Mouse (Mus musculus) layer of hippocampus, adult 11-12 months (tissue): Measurements from ENCODE around the gene Lrba.

Experiments used
- DNase-seq: peaks from one replicate; pipeline ENCODE4 v3.0.0; 2022; ENCODE audit warnings: low spot score

The Lrba gene

DNA sequence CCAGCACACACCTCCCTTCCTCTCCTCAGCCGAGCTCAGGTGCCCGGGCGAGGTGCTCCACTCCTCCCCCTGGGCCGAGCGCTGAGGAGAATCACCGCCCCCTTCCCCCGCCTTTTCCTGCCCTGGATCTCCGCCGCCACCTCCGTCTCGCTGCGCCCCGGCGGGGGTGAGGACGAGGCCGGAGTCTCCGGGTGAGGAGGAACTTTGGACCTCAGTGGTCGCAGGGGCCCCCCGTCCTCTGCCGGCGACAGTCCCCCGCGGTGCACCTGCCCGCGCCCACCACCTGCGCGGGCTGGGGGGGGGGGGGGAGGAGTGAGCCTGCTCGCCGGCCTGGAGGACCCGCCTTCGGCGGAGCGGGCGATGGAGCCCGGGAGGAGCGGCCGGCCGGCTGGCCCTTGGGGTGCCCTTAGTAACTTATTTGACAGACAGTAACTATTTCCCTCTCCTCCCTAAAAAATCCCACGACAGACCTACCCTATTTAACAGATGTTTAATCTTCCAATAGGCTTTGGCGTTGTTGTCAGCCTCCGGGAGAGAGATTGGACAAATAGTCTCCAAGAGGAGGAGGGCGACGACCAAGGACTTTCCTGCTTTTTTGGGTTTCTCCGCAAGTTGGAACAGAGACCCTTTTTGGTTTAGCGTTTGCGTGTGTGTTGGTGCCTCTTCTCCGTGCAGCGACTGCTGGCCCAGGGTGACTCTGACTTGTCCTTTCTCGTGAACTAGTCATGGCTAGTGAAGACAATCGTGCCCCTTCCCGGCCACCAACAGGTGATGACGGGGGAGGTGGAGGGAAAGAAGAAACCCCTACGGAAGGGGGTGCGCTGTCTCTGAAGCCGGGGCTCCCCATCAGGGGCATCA lies at the start of gene Lrba:
TSS of gene Lrba (plus strand) at position 117 of the 858 bp plus-strand sequence.
- DNase-seq = peak; percentile 55

DNA sequence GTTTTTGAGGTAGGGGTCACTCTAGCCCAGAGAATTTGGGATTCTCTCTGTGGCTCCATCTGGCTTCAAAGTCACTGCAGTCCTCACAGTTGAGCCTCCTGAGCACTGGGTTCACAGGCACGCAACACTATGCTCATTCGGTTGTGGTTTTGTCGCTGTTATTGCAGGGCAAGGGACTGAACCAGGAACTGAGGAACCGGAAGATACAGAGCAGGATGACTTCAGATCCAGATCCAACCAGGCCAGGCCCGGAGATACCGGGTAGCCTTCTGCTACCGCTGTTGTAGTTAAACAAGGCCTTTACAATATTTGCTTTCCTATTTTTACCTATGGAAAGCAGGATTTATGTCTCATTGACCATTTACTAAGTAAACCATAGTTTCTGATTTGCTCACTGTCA lies 44.8 kb upstream of the Lrba start:
- DNase-seq = no peak

DNA sequence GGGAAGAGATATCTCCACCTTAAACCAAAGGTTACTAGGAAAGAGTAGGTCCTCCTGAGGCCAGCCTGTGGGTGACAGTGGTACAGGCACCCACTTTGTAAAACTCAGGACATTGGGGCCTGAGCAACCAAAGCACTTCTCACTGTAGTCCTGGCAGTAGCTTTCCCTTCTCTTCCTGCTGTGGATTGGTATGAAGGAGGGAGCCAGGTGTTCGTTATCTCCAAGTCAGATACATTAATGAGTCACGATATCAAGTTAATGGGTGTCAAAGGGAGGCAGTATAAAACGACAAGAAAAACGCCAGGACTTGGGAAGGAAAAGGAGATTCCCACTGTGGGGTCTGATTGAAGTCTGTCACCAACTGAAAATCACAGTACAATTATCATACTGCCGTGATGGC lies 43.4 kb upstream of the Lrba start:
- no peak for DNase-seq

DNA sequence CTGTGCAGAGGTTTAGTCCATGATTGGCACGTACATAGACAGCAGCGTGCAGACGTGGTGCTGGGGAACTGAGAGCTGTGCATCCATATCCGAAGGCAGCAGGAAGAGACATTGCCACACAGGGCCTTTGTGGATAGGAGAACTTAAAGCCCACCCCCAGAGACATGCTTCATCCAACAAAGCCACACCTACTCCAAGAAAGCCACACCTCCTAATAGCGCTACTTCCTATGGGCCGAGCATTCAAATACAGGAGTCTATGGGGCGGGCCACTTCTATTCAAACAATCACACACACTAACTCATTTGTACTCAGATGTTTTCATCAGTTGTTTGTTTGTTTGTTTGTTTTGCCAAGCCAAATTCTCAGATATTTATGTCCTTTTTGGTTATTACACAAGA lies 39.9 kb upstream of the Lrba start:
- no peak for DNase-seq

DNA sequence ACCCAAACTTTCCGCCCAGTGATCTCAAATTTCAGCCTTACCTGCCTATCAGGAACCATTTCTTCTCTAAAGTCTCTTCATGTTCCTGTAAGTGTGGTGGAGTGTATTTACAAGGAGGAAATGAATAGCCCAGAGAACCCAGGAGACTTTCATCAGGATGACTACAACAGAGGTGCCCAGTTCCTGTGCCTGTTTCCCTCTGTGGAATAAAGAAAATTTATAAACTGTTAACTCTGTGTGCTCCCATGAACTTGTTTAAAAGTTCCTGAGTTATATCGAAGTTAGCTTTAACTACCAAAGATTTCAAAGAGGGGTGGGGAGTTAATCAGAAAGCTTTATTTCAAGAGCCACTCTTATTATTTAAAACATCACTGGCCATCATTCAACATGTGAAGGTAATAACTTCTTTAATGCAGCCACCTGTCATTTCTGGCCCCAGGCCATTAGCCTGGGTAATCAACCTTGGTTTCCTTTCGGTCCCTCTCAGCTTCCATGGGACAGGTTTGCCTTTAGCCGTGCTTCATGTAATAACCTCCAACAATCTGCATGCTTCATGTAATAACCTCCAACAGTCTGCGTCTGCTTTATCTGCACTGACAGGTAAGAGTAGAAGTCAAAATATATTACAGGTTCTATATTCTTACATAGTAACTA lies 36.6 kb upstream of the Lrba start:
- DNase-seq = no peak

DNA sequence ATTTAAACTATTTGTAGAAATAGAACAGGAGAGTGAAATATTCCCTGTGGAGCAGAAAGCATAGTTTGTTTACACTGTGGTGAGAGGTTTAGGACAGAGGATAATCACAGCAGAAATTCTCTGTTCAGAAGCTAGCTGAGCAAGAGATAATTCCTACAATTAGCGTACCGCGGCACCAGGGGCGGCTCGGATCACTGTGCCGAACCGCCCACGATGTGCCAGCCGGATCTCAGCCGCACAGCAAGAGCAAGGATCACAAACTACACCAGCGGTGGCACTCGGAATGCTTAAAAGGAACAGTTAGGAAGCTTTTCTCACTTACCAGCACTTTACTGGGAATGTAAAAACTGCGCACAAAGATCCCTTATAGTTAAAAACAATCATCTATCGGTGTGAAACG lies 28.5 kb upstream of the Lrba start:
- peak; percentile 4 for DNase-seq

DNA sequence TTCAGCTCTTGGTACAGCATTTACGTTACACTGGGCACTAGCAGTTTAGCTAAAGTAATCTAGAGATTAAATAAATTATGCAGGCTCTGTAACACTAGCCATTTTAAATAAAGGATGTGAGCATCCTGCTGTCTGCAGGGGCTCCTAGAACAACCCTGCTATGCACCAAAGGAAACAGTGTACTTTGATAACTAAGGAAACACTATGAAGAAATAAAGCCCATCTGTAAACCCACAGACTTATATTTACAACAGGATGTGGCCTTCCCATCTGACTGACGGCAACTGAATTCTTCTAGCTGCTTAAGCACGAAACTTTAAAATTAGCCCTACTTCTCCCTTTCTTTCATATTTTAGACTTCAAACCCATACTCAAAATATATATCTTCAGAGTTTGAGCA lies 28.0 kb upstream of the Lrba start:
- no peak for DNase-seq

DNA sequence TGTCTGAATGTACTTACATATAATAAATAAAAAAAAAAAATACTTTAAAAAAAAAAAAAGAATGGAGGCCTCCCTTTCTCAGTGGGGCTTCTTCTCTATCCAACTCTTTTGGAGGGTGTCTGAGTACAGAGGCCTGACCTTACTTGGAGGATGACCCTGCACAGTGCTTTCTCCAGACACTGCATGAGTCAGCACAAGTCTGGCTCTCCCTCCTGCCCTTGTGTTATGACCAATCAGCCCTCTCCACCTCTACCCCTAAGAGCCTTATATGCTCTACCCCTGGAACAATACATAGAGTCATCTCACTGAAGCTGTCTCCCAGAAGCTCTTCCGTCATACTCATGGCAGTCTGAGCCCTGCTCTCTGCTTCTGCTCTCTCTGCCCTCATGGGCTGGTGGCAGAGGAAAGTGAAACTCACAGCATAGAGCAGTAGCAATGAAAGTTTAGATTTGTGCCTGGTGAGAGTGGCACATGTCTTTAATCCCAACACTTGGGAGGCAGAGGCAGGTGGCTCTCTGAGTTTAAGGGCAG lies 22.8 kb upstream of the Lrba start:
- no peak for DNase-seq

DNA sequence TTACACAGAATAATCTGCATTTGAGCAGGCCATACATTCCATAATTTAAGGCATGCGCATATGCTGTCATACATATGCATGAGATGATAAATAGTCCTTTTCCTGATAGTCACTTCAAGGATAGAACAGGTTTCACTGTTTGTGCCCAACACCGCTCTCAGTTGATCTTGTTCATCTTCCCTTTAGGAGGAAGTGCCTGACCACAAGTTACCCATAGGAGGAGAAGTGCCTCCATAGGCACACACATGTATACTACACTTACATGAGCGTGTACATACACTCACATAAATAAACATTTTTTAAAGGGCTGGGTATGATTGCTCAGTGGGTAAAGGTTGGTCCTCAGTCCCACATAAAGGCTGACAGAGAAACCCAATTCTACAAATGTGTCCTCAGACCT lies 22.0 kb upstream of the Lrba start:
- DNase-seq = no peak

DNA sequence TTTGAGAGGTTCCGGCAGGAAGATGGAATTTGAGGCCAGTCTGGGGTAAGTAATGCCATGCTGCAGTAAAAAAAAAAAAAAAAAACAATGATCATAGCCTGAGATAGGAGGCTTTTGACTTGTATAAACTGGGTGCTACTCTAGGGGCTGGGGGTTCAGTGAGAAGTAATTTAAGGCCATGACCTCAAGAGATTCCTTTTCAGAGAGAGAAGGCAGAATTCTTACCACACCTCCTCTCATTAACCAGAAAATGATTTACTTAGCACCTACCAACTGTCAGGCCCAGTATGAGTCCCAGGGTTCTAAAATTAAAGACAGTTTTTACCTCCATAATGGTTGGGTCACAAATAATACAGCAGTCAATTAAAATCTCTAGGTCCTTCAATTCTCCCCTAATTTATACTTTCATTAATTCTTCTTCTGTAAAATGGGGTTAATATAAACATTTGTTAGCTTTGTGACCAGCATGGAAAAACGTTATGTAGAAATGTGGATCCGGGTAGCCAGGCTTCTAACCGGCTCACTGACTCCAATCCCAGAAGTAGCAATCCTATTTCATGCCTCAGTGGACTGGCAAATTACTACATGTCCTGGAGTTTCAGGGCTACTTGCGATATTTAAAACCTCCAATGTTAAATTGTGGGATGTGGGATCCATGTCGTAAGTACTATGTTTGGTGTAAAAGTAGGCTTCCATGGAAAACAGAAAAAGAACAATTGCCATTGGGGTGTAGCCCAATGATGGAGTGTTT lies 19.7 kb upstream of the Lrba start:
- DNase-seq = no peak

DNA sequence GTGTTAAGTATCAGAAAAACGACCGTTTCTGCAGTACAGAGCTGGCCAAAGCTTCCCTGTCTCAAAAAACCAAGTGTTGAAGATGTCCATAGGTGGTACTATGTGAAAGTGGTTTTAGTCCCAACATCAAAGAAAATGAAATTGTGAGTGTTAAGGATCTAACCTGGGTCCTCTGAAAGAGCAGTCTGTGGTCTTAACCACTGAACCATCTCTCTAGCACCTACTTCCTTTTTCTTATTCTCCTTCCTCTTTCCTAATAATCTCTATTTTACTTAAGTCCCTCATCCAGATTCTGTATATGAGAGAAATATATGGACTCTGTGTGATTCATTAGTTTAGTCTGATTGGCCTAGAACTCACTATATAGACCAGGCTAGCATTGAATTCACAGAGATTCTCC lies 17.9 kb upstream of the Lrba start:
- DNase-seq = no peak

DNA sequence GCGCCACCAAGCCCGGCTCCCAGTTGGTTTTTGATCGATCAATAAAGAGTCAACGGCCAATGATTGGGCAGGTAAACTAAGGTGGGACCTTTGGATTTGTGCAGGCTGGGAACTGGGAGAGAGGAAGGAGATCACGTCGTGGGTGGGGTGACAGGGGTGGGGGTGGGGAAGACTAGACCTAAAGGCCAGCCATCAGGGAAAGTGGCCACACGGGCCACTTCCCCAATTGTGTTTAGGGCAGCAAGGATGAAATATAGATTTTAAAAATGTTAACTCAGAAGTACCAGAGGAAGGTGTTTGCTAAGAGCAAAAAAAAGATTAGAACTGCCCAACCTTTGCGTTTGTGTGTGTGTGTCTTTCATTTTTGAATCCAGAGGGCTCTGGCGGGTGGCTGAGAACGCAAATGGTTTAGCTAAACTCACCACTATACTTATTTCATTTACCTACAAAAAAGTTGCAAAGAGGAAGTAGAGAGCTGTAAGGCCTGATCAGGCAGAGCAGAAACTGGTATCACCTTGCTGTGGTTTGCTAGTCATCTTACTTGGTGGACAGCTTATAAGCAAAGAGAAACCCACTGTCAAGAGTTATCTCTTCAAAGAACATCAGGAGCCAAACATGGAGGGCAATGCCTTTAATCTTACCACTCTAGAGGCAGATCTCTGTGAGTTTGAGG lies 14.1 kb upstream of the Lrba start:
- no peak for DNase-seq

DNA sequence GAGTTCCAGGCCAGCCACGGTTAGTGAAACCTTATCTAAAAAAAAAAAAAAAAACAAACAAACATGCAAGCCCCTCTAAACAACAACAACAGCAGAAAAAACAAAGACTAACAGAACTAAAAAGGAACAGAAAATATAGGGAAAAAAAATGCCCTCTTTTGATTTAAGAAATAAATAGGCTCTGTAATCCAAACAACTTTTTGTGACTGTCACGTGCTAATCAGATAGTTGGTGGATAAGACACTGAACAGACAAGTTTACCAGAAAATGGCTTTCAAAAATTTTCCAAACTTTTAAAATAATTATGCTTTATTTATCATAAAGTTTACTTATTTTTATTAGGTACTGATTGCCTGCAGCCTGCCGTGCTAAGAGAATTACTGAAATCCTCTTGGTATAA lies 13.5 kb upstream of the Lrba start:
- DNase-seq = no peak

DNA sequence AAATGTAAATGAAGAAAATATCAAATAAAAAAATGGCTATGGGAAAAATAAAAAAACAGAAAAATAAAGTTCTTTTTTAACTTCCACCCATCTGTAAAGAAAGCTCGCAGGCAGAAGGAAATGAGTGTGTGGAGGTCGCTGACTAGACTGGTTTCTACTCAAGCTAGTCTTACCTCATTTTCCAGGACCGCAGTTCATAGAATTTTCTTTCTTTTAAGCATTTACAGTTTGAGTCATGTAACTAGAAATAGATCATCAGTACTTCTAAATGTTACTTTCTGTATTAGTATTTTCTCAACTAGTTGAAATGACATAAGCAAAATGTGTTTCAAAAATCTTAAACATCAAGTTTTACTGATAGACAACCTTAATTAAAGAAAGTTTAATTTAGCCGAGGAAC lies 10.2 kb upstream of the Lrba start:
- DNase-seq = no peak

DNA sequence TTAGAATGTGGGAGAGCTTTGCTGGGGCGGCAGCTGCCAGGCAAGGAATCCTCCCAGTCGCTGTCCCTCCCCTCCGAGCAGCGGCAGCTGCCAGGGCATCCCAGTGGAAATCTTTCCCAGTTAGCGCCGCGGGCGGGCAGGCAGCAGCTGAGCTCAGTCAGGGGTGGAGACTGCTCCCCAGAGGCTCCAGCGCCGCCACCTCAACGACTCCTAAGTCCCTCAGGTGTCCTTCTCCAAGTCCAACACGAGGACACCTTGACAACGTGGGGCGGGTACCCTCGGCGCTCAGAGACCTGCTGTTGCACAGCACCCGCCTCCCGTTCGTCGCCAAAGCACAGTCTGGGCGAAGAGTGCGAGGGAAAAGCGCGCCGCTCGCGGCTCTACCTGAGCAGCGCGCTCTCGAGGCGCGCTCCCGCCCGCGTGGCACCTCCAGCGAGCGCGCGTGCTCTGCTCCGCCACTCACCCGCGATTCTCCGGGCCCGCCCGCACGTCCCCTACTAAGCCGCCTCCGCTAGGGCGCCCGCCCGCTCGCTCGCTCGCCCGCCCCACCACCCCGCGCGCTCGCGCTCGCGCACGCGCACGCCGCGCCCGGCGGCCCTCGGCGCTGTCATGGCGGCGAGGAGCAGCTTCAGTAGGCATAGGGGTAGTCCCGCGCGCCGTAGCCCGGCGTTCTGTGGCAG lies 706 bp upstream of the Lrba start:
- DNase-seq = peak; percentile 85

DNA sequence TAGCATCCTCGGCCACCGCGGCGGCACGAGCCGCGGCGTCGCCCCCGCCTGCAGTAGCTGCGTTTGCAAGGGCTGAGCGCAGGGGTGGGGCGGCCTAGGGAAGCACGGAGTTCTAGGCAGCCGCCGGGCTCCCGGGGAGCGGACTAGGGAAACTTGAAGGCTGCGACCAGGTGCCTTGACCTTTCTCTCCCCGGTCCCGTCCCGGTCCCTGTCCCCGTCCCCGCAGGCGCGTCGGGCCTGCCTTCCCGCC lies 241 bp upstream of the Lrba start:
- no peak for DNase-seq

DNA sequence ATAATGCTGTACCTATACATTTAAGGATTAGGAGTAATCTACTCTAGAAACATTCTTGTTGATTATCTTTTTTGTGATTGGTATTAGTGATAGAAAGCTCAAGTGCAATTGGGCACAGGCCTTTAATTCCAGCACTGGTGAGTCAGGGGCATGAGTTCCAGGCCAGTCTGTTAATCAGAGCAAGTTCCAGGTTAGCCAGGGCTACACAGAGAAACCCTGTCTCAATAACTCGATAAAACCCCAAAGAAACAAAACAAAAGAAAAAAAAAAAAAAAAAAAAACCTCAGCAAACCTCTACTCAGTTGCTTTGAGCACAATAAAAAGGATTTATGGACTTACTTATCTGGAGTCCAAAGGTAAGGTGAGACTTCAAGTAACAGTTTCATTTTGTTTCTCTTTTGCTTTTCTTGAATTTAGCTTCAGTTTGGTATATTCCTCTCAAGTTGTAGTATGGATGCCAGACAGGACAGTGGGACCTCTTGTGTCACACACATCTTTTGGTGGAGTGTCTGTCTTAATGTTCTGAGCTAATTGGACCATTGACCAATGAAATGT lies 7.1 kb downstream of the Lrba start:
- no peak for DNase-seq

DNA sequence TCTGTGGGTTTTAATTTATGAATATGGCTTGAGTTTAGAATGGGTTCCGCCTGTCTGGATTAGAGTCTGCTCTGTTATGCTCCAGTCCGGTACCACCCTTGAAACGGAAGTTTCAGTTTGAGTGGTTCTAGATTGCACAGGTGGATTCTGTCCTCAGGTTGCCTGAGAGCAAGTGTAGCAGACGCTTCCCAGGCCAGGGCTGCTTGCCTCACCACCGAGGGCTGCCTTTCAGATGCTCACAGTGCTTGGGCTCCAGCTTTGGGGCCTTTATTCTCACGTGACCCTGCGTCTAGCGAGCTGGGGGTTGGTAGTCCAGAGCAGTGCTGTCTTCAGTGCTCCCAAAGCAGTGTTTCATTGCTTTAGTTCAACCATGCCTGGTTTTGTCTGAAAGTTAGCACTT lies 22.7 kb downstream of the Lrba start:
- no peak for DNase-seq

DNA sequence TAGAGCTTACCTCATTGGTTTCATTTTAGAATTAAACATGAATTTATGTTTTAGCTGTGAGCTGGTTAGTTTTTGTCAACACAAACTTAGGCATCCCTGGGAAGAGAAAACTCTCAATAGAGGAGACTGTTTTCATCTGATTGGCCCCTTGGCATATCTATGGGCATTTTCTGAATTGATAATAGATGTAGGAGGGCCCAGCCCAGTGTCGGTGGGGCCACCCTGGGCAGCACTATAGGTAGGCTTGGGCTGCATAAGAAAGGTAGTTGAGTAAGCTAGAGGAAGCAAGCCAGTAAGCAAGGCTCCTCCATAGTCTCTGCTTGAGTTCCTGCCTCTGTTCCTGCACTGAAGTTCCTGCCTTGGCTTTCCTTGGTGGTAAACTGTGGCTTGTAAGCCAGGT lies 26.7 kb downstream of the Lrba start:
- DNase-seq = no peak

DNA sequence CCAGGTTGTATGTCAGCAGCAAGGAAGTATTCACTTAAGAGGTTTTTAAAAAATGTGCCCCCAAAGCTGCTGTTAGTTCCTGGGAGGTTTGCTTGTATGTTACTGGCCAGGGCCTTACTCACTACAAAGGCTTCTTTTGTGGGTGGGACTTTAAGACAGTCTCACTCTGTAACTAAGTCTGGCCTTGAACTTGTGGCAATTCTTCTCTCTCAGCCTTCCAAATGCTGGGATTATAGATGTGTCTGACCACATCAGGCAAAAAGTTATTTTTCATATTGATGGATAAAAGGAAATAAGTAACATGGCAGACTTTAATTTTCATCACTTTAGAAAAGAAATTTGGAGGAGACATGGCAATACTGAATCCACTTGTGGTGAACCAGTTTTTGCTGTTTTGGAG lies 28.1 kb downstream of the Lrba start:
- DNase-seq = no peak

DNA sequence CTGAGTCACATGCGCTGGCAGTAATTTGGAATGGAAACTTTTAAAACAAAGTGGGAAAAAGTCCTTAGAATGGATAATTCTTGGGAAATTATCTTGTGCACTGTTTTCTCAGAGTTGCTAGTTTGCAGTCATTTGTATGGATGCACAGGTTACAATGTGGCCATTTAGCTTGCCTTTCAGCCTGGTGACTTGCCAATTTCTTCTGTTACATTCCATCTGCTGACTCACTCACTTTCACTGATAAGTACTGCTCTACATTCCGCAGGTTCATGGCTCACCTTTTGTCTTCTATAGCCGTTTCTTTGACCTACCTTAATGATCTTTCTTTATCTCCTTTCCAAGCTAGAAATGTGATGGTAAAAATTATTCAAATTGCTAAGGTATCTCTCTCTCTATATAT lies 28.6 kb downstream of the Lrba start:
- DNase-seq = no peak

DNA sequence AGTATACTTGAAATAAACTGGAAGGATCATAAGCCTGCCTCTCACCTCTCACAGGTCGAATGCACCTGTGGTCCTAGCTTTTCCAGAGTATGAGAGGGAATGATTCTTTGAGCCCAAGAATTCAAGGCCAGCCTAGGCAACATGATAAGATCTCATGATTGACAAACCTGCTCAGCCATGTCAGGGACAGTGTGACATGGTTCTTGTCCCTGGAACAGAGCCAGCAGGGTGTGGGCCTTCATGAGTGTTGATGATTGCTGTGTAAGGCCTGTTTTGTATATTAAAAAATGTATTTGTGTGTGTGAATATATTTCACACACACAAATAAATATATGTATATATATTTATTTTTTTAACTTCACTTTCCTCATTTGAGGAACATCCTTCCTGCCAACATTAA lies 29.3 kb downstream of the Lrba start:
- DNase-seq = no peak
